Mouse (Mus musculus) olfactory bulb, adult 2 months (tissue): Measurements from ENCODE around the gene Gpr65.

ENCODE experiments used
- CTCF ChIP-seq: fragments of 200-500 bp; IDR thresholded peaks from 2 replicates; pipeline ENCODE4 v1.5.1; 2012; ENCODE audit warnings: low read depth, mild to moderate bottlenecking, low read length, moderate library complexity; ENCODE audit not compliant: insufficient read depth
- POLR2A ChIP-seq: fragments of 200-500 bp; IDR thresholded peaks from 2 replicates; pipeline ENCODE4 v1.6.1; 2012; ENCODE audit warnings: mild to moderate bottlenecking, low read depth, low read length, moderate library complexity; ENCODE audit not compliant: insufficient read depth

DNA sequence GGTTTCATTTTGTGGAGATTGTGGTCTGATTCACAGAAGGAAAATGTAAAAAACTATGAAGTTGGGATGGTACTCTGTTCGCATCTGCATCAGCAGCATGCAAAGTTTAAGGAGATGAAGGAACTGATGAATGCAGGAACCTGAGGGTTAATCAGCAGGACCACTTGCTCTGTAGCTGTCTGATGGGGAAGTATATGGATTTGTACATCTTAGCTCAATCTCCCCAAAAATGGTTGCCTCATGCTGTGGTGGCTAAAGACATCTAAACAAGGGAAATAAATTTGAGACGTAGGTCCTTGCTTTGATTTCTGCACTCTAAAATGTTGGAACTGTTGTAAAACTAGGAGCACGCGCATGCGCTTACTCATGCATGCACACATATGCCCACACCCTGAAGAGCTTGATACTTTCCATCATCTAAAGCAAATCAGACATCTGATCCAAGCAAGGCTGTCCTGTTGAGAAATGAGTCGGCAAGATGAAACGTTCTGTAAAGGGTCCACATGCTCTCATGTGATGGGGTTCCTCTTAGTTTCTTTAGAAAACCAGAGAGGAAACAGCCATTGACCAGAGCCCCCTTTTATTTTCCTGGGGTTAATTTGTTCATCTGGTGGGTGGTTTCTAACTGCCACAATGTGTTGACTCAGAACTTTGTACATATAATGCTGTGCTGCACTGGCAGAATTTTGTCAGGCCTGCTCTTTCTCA lies 43.1 kb downstream of the Gpr65 start:
- no peak for TF ChIP-seq CTCF
- TF ChIP-seq POLR2A = no peak
